ENCODE assay signal across 7 mouse cellular contexts in the genomic region with DNA sequence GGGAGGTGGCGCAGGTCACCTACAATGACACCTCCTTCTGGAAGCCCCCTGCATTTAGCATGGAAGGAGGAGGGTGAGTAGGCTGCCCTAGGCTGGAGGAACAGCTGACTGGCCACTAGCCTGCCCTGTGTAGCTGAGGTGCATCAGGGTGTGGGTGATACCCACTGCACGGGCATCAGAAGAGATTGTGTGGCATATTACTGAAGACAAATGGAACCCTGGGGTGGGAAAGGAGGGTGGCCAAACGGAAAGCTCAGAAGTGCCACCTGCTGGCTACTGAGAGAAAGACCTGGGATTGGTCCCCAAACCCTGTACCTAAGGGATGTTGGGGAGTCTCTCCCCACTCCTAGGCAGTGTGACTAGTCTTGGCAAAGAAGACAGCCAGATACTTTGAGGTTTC. TPM values are rescaled to one million over a fixed set of nuclear protein-coding genes. Genes with fewer than 3 reads are reported as not detected.
DNase-seq lines count a peak whose midpoint lies in the region; ATAC-seq and TF ChIP-seq lines count a peak whose summit lies in the region.

No protein-coding gene starts in this region.

- peaks cover 4% of the 10 kb centered on the region; the same call in 1 of the 2 replicates for H3K27me3 ChIP-seq in G1E (ENCODE audit: insufficient read depth, low read length)
- H3K27me3 ChIP-seq in lung, embryonic 15.5 days = peaks cover 13% of the 10 kb centered on the region

- no peaks in the 10 kb centered on the region for H3K36me3 ChIP-seq in G1E (replicated peaks)
- no peaks in the 10 kb centered on the region for H3K36me3 ChIP-seq in lung, embryonic 15.5 days

- 26% methylated on average over 3 of the region's 3 CpGs for WGBS in lung, embryonic 15.5 days
- 23% methylated on average over 3 of the region's 3 CpGs for WGBS in olfactory bulb, adult 2 months

- no peak overlapping the region for H3K4me2 ChIP-seq in lung, embryonic 15.5 days

- TF ChIP-seq CTCF in G1E (IDR thresholded peaks at IDR 0.05; ENCODE audit: low read depth, low read length) = peak; percentile 26; the same call in 1 of the 2 replicates
- peak; percentile 56 for TF ChIP-seq CTCF in olfactory bulb, adult 2 months (IDR thresholded peaks at IDR 0.05; ENCODE audit: insufficient read depth, low read depth, low read length)

- no peak overlapping the region for H3K4me3 ChIP-seq in G1E (ENCODE audit: low read depth, low read length)
- H3K4me3 ChIP-seq in lung, embryonic 15.5 days = no peak overlapping the region
- no peak overlapping the region for H3K4me3 ChIP-seq in olfactory bulb, adult 2 months (ENCODE audit: insufficient read depth, low read depth, low read length)

- H3K4me1 ChIP-seq in G1E (ENCODE audit: insufficient read depth, low read depth, low read length) = no peaks in the 10 kb centered on the region
- no peaks in the 10 kb centered on the region for H3K4me1 ChIP-seq in lung, embryonic 15.5 days
- H3K4me1 ChIP-seq in olfactory bulb, adult 2 months (ENCODE audit: control insufficient read depth, insufficient read depth, low read length) = peaks cover 4% of the 10 kb centered on the region

- no peak overlapping the region for H3K9ac ChIP-seq in lung, embryonic 15.5 days

- no peak overlapping the region for H3K27ac ChIP-seq in lung, embryonic 15.5 days
- H3K27ac ChIP-seq in olfactory bulb, adult 2 months (ENCODE audit: insufficient read depth, low read depth, low read length) = no peak overlapping the region

- no peaks in the 10 kb centered on the region for H3K9me3 ChIP-seq in G1E (replicated peaks)
- no peaks in the 10 kb centered on the region for H3K9me3 ChIP-seq in lung, embryonic 15.5 days

- peak; percentile 49; the same call in 1 of the 2 replicates for ATAC-seq in G1E (ENCODE audit: extremely low read depth, insufficient number of reproducible peaks, low FRiP score, poor library complexity, severe bottlenecking)
- ATAC-seq in erythroblast, adult 5-6 weeks (replicated peaks; ENCODE audit: low FRiP score, poor library complexity, severe bottlenecking) = peak; percentile 55
- ATAC-seq in hematopoietic stem cell, adult 5-6 weeks (replicated peaks in 1 of 2; ENCODE audit: insufficient read depth in 1 of 2, low FRiP score in 2 of 2, low TSS enrichment in 1 of 2, low read depth in 1 of 2, poor library complexity in 2 of 2, severe bottlenecking in 2 of 2) = peak; percentile 81 to 82
- peak; percentile 48; the same call in 1 of the 2 replicates for ATAC-seq in lung, embryonic 15.5 days (ENCODE audit: borderline replicate concordance, extremely low read depth, low FRiP score, low TSS enrichment)

- no peak for TF ChIP-seq POLR2A in olfactory bulb, adult 2 months (IDR thresholded peaks at IDR 0.05; ENCODE audit: insufficient read depth, low read depth, low read length)

- peak; percentile 33 for DNase-seq in G1E (ENCODE audit: low spot score)
- peak; percentile 66 for DNase-seq in adrenal gland, postnatal 14 days
- peak; percentile 39 to 80 for DNase-seq in layer of hippocampus, adult 18-20 months (ENCODE audit: low spot score in 2 of 2)

RNA-seq across cellular contexts. Expression of a gene that starts 33.6 kb away (rescaled TPM):
- total RNA-seq in G1E (2014; fragmentation: Nextera tagmentation) (24.9 and 26.6 TPM in 2 replicates), G1E (2017) (50.9 and 53.0 TPM in 2 replicates)
- polyA plus RNA-seq in G1E (2012) = 15.9 and 28.4 TPM in 2 replicates
- total RNA-seq in adrenal gland, postnatal 14 days (2021) = 10.6 and 10.8 TPM in 2 replicates
- total RNA-seq in erythroblast, adult 5-6 weeks (2015; ENCODE audit: low replicate concordance) = 18.8 and 62.1 TPM in 2 replicates
- 50.2 and 65.5 TPM in 2 replicates for total RNA-seq in erythroblast, adult 5-6 weeks (2017; ENCODE audit: low replicate concordance)
- 8.1 and 31.4 TPM in 2 replicates for total RNA-seq in hematopoietic stem cell, adult 5-6 weeks (2017)
- total RNA-seq in layer of hippocampus, adult 18-20 months (2021) = 10 to 100 TPM; 14.7 to 15.7 TPM
- polyA plus RNA-seq in lung, embryonic 15.5 days (2015; fragmentation: Nextera tagmentation; extraction: Ambion mirVana) = 57.6 and 59.4 TPM in 2 replicates
- polyA plus RNA-seq in olfactory bulb, adult 2 months (2012; ENCODE audit: insufficient read depth, insufficient read length, low replicate concordance, missing spikeins) = not detected in 2 replicates

RNA-seq across cellular contexts. Expression of a gene that starts 50.4 kb away (rescaled TPM):
- total RNA-seq in G1E (2014; fragmentation: Nextera tagmentation) = 109 and 130 TPM in 2 replicates
- total RNA-seq in G1E (2017) = 56.3 and 64.1 TPM in 2 replicates
- polyA plus RNA-seq in G1E (2012) = 30.6 and 32.5 TPM in 2 replicates
- 50.8 and 62.0 TPM in 2 replicates for total RNA-seq in adrenal gland, postnatal 14 days (2021)
- 16.9 and 51.9 TPM in 2 replicates for total RNA-seq in erythroblast, adult 5-6 weeks (2015; ENCODE audit: low replicate concordance)
- total RNA-seq in erythroblast, adult 5-6 weeks (2017; ENCODE audit: low replicate concordance) = 7.2 and 22.3 TPM in 2 replicates
- total RNA-seq in hematopoietic stem cell, adult 5-6 weeks (2017) = 77.0 and 87.2 TPM in 2 replicates
- total RNA-seq in layer of hippocampus, adult 18-20 months (2021) = 10 to 100 TPM; 40.4 to 41.5 TPM
- 55.8 and 58.8 TPM in 2 replicates for polyA plus RNA-seq in lung, embryonic 15.5 days (2015; fragmentation: Nextera tagmentation; extraction: Ambion mirVana)
- not detected in 2 replicates for polyA plus RNA-seq in olfactory bulb, adult 2 months (2012; ENCODE audit: insufficient read depth, insufficient read length, low replicate concordance, missing spikeins)
